Mouse (Mus musculus) limb, embryonic 12.5 days (tissue): Measurements from ENCODE around the gene Kank4. TPM values are rescaled to one million over a fixed set of nuclear protein-coding genes. Genes with fewer than 3 reads are reported as not detected.

ENCODE experiments used
- ATAC-seq: fragments of 200-750 bp; cut with Nextera tagmentation; 2 replicates; pipeline ENCODE4 v1.8.0; 2017; ENCODE audit warnings: low read depth, moderate TSS enrichment; ENCODE audit not compliant: insufficient number of reproducible peaks, insufficient read depth, low FRiP score, low TSS enrichment
- H3K27ac ChIP-seq: fragments of 300-500 bp; sonication (generic); 2 replicates; pipeline ENCODE4 v1.5.1; 2016; ENCODE audit warnings: mild to moderate bottlenecking, moderate library complexity
- H3K27me3 ChIP-seq: fragments of 300-500 bp; sonication (generic); 2 replicates; pipeline ENCODE4 v1.6.1; 2016; ENCODE audit warnings: mild to moderate bottlenecking, moderate library complexity
- H3K36me3 ChIP-seq: fragments of 300-500 bp; sonication (generic); 2 replicates; pipeline ENCODE4 v1.6.1; 2016; ENCODE audit warnings: mild to moderate bottlenecking, moderate library complexity
- H3K4me1 ChIP-seq: fragments of 300-500 bp; sonication (generic); replicated peaks from 2 replicates; pipeline ENCODE4 v1.6.1; 2016
- H3K4me2 ChIP-seq: fragments of 300-500 bp; sonication (generic); 2 replicates; pipeline ENCODE4 v1.6.1; 2016; ENCODE audit warnings: mild to moderate bottlenecking, moderate library complexity
- H3K4me3 ChIP-seq: fragments of 300-500 bp; sonication (generic); replicated peaks from 2 replicates; pipeline ENCODE4 v1.5.1; 2016; ENCODE audit warnings: mild to moderate bottlenecking
- H3K9ac ChIP-seq: fragments of 300-500 bp; sonication (generic); replicated peaks from 2 replicates; pipeline ENCODE4 v1.6.1; 2016; ENCODE audit warnings: mild to moderate bottlenecking, moderate library complexity
- H3K9me3 ChIP-seq: fragments of 300-500 bp; sonication (generic); 2 replicates; pipeline ENCODE4 v1.6.1; 2016; ENCODE audit warnings: mild to moderate bottlenecking, moderate library complexity
- WGBS: fragments of 180-500 bp; shearing (Covaris S2); methylation state at CpG from one replicate; pipeline ENCODE4 v1.1.7; 2016; 5-methylcytosine and 5-hydroxymethylcytosine counted together
- polyA plus RNA-seq: library from polyadenylated mRNA; unstranded; fragments of >200 nt; fragmentation: Nextera tagmentation; extraction: Ambion mirVana; gene quantifications from 2 replicates; pipeline ENCODE4 v1.2.1, GENCODE M21; 2016

Kank4 gene
- polyA plus RNA-seq, 1 experiment from 2014 or later: 2.0 TPM

GRCm38 (mm10) chr4:98796591-98797341, 20.6 kb downstream of the Kank4 start:
- H3K9me3 ChIP-seq: no peaks in the 10 kb centered on the region
- H3K4me2 ChIP-seq: no peak overlapping the region
- H3K36me3 ChIP-seq: no peaks in the 10 kb centered on the region
- no peak overlapping the region for H3K9ac ChIP-seq
- no peak overlapping the region for H3K27ac ChIP-seq
- peaks cover 44% of the 10 kb centered on the region for H3K4me1 ChIP-seq
- H3K4me3 ChIP-seq: no peak overlapping the region
- no peaks in the 10 kb centered on the region for H3K27me3 ChIP-seq
- WGBS: 75% methylated on average over 11 of the region's 11 CpGs
- no peak for ATAC-seq

DNA sequence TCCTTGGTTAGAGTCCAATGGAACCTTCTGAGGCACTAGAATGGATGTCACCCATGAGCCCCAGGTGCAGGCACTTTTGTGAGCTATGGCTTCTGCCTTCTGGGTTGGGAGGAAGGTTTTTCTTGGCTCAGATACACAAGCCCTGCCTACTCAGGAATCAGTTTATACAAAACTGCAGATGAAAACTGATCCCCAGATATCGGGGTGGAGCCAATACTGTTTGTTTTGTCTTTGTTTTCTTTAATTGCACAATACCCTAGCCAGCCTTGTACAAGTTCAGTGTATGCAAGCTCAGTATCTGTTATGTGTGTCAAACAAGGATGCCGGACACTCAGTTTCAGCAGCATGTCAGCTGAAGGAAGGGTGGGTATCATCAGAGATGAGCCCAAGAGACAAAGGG, 22.1 kb downstream of the Kank4 start:
- Histone ChIP-seq H3K4me2 (no peak overlapping the region), H3K27ac (no peak overlapping the region), H3K36me3 (no peaks in the 10 kb centered on the region), H3K9ac (no peak overlapping the region), H3K9me3 (no peaks in the 10 kb centered on the region), H3K4me1 (peaks cover 38% of the 10 kb centered on the region), H3K4me3 (no peak overlapping the region), H3K27me3 (no peaks in the 10 kb centered on the region)
- 86% methylated on average over 2 of the region's 2 CpGs for WGBS
- no peak for ATAC-seq

DNA sequence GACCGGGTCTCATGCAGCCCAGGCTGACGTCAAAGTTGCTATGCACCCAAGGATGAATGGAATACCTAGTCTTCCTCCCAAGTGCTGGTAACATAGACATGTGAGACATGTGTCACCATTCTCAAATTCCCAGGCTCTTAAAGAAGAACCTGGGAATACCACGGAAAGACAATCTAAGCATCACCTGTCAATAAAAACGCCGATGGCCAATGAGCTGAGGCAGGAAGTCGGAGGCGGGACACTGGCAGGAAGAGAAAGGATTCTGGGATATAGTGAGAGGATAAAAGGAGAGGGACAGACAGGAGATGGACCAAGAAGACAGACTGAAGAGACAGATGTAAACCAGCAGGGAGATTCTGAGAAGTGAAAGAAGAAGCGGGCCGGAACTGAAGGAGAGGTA, 23.9 kb downstream of the Kank4 start:
- Histone ChIP-seq H3K27ac (no peak overlapping the region), H3K4me2 (no peak overlapping the region), H3K4me1 (peaks cover 54% of the 10 kb centered on the region), H3K9ac (no peak overlapping the region), H3K27me3 (no peaks in the 10 kb centered on the region), H3K9me3 (no peaks in the 10 kb centered on the region), H3K36me3 (no peaks in the 10 kb centered on the region), H3K4me3 (no peak overlapping the region)
- ATAC-seq: no peak
- 93% methylated on average over 9 of the region's 9 CpGs for WGBS

- WGBS: 38% methylated on average over 1 of the region's 1 CpGs
- H3K9me3 ChIP-seq: no peaks in the 10 kb centered on the region
- H3K36me3 ChIP-seq: no peaks in the 10 kb centered on the region
- H3K9ac ChIP-seq: no peak overlapping the region
- no peak for ATAC-seq
- H3K27me3 ChIP-seq: no peaks in the 10 kb centered on the region
- H3K4me1 ChIP-seq: peaks cover 55% of the 10 kb centered on the region
- H3K4me2 ChIP-seq: peak overlapping the region; percentile 41; the same call in 1 of the 2 replicates
- H3K4me3 ChIP-seq: no peak overlapping the region
- peak overlapping the region; percentile 83 for H3K27ac ChIP-seq
Observed at GRCm38 (mm10) chr4:98790721-98791120, 26.6 kb downstream of the Kank4 start.

DNA sequence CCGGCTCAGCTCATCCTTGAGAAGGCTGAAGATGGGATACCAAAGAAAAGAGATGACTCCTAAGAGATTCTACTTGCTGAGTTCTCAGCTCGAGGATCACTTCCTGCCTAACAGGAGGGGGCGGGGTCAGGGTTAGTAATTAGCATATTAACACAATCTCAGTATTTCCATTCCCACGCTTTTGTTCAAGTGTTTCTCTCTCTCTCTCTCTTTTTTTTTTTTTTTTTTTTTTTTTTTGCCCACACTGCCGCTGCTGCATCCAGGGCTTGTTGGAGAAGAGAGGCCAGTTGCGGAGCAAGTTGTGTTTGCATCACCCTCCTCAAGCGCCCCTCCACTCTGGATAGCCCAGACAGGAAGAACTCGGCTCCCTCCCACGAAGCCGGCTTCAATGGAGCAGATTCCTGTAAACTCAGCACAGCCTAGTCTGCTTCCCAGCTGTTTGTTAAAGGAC, 27.5 kb downstream of the Kank4 start:
- peaks cover 48% of the 10 kb centered on the region for H3K4me1 ChIP-seq
- no peak for ATAC-seq
- peaks cover 2% of the 10 kb centered on the region; the same call in 1 of the 2 replicates for H3K36me3 ChIP-seq
- H3K9ac ChIP-seq: no peak overlapping the region; the same call in 1 of the 2 replicates
- WGBS: 6% methylated on average over 10 of the region's 10 CpGs
- H3K27me3 ChIP-seq: no peaks in the 10 kb centered on the region
- peak overlapping the region; percentile 83 for H3K27ac ChIP-seq
- H3K4me2 ChIP-seq: peak overlapping the region; percentile 41
- peak overlapping the region; percentile 8; the same call in 1 of the 2 replicates for H3K4me3 ChIP-seq
- no peaks in the 10 kb centered on the region for H3K9me3 ChIP-seq

DNA sequence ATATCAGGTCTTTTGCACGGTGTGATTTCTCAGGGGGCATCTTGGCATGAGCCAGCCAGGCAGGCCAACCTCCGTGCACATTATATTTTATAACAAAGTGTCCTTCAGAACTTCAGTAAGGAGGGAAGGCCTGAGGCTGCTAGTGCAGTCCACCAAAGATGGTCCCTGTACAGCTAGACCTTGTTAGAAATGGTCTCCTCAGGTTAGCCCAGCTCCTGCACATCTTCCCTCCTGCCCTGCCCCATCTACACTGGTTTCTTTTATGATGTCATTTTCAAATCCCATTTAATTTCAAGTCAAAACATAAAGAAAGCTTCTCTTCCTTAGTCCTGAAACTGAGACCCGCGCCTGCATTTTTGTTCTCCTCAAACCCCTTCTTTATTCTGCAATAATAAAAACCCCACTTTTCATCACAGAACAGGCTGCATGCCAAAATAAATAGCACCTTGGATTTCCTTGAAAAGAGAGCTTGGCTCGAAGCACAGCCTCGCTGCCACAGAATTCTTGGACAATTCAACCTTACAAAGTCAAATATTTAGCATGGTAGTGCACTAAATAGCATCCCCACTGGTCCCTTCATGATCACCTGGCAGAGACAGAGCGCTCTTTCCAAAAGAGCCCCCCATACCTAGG, 28.1 kb downstream of the Kank4 start:
- Histone ChIP-seq H3K9me3 (no peaks in the 10 kb centered on the region), H3K27ac (peak overlapping the region; percentile 83), H3K4me3 (peak overlapping the region; percentile 8; the same call in 1 of the 2 replicates), H3K36me3 (peaks cover 8% of the 10 kb centered on the region; the same call in 1 of the 2 replicates), H3K27me3 (no peaks in the 10 kb centered on the region), H3K4me2 (peak overlapping the region; percentile 41), H3K4me1 (peaks cover 42% of the 10 kb centered on the region), H3K9ac (no peak overlapping the region)
- 55% methylated on average over 7 of the region's 7 CpGs for WGBS
- ATAC-seq: no peak

GRCm38 (mm10) chr4:98786281-98786680, 31.1 kb downstream of the Kank4 start:
- Histone ChIP-seq H3K4me3 (no peak overlapping the region), H3K27me3 (no peaks in the 10 kb centered on the region)
- 34% methylated on average over 3 of the region's 3 CpGs for whole genome bisulfite sequencing

GRCm38 (mm10) chr4:98785851-98786250, 31.5 kb downstream of the Kank4 start:
- H3K4me2 ChIP-seq: no peak overlapping the region
- H3K9me3 ChIP-seq: no peaks in the 10 kb centered on the region
- no peak overlapping the region for H3K9ac ChIP-seq
- ATAC-seq: no peak
- no peak overlapping the region for H3K4me3 ChIP-seq
- H3K27ac ChIP-seq: no peak overlapping the region
- peaks cover 16% of the 10 kb centered on the region for H3K36me3 ChIP-seq
- H3K4me1 ChIP-seq: peaks cover 40% of the 10 kb centered on the region
- H3K27me3 ChIP-seq: no peaks in the 10 kb centered on the region
- 44% methylated on average over 8 of the region's 8 CpGs for WGBS

More at GRCm38 (mm10) chr4:98786281-98786680, 31.1 kb downstream of the Kank4 start:
- H3K36me3 ChIP-seq: peaks cover 16% of the 10 kb centered on the region
- no peak overlapping the region for H3K27ac ChIP-seq
- H3K9me3 ChIP-seq: no peaks in the 10 kb centered on the region
- no peak for ATAC-seq
- H3K9ac ChIP-seq: no peak overlapping the region
- H3K4me1 ChIP-seq: peaks cover 41% of the 10 kb centered on the region
- no peak overlapping the region for H3K4me2 ChIP-seq

DNA sequence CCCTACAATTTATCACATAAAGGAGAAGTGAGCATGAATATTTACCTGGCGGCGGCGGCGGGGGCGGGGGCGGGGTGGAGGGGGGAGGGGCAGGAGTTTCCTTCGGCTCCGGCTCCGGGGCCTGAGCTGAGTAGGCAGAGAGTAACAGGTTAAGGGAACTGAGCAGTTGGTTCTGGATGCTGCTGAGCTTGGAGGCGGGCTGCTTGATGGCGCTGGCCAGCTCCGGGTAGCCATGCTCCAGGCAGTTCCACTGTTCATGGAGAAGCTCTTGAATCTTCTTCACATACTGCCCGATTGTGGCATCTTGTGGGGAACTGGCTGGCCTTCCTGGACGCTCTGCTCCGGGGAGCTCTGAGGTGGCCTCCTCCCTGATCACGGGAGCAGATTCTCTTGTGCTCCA, 39.1 kb downstream of the Kank4 start:
- Histone ChIP-seq H3K4me3 (no peak overlapping the region), H3K27ac (peak overlapping the region; percentile 87; the same call in 1 of the 2 replicates), H3K27me3 (no peaks in the 10 kb centered on the region), H3K9ac (0 out of 2 replicates have a peak overlapping the region, but pooled peaks have one; percentile 27), H3K4me1 (peaks cover 51% of the 10 kb centered on the region), H3K4me2 (peak overlapping the region; percentile 21), H3K9me3 (no peaks in the 10 kb centered on the region), H3K36me3 (peaks cover 27% of the 10 kb centered on the region; the same call in 1 of the 2 replicates)
- no peak for ATAC-seq
- WGBS: 17% methylated on average over 16 of the region's 16 CpGs

DNA sequence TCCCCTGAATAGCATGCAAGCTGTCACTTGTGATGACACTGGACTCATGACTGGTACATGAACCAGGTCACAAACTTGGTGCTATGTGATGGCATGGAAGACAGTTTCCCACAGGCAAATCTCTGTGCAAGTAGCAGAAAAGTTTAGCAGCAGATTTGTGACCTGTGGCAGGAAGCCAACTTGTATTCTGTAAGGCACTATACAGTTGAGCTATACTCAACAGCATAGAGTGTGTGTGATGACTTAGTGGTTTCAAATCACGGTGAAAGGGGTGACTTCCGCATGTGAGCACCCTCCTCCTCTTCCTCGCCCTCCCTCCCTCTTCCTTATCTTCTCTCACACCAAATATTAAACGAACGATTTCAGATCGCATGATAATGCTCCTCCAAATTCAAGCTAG, 39.9 kb downstream of the Kank4 start:
- H3K36me3 ChIP-seq: peaks cover 34% of the 10 kb centered on the region; the same call in 1 of the 2 replicates
- H3K4me2 ChIP-seq: no peak overlapping the region
- no peak overlapping the region for H3K4me3 ChIP-seq
- H3K9me3 ChIP-seq: no peaks in the 10 kb centered on the region
- H3K27me3 ChIP-seq: no peaks in the 10 kb centered on the region
- no peak for ATAC-seq
- no peak overlapping the region for H3K9ac ChIP-seq
- H3K4me1 ChIP-seq: peaks cover 51% of the 10 kb centered on the region
- H3K27ac ChIP-seq: peak overlapping the region; percentile 87
- 76% methylated on average over 6 of the region's 6 CpGs for WGBS

DNA sequence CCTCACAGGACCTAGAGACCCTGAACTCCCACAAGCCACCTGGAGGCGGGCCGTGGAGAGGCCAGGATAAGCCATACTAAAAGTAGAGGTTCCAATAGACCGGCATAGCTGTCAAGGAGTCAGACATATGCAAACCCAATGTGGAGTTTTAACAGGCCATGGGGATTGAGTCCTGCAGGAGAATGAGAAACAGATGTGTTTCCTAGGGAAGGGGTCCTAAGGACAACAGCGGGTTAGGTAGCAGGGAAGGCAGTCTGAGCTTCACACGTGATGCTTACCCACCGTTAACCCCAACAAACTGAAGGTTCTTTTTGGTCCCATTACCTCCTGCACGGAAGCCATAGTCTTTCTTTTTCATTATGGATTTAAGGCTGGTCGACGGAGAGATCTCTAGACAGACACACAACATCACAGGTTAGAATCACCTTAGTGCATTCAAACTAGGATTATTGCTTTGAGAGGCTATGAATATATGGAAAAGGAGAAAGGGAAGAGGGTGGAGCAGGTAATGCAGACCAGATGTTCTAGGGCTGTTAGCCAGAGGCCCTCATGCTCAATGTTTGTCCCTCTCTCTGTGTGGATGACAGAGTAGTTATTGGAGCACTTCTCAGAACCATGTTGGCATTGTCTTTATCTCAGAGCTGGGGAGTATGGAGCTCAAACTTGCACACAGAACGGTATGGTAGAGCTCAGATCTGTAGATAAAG, 40.5 kb downstream of the Kank4 start:
- no peak overlapping the region for H3K4me2 ChIP-seq

More for the DNA sequence above, 40.5 kb downstream of the Kank4 start:
- H3K27me3 ChIP-seq: no peaks in the 10 kb centered on the region
- H3K4me1 ChIP-seq: peaks cover 51% of the 10 kb centered on the region
- H3K9me3 ChIP-seq: no peaks in the 10 kb centered on the region
- no peak overlapping the region for H3K9ac ChIP-seq
- peaks cover 39% of the 10 kb centered on the region; the same call in 1 of the 2 replicates for H3K36me3 ChIP-seq
- H3K4me3 ChIP-seq: no peak overlapping the region
- peak; percentile 80; the same call in 1 of the 2 replicates for ATAC-seq
- 27% methylated on average over 10 of the region's 10 CpGs for WGBS
- H3K27ac ChIP-seq: peak overlapping the region; percentile 87
